Comparison of ENCODE assay signal across 12 mouse cellular contexts in the genomic region with DNA sequence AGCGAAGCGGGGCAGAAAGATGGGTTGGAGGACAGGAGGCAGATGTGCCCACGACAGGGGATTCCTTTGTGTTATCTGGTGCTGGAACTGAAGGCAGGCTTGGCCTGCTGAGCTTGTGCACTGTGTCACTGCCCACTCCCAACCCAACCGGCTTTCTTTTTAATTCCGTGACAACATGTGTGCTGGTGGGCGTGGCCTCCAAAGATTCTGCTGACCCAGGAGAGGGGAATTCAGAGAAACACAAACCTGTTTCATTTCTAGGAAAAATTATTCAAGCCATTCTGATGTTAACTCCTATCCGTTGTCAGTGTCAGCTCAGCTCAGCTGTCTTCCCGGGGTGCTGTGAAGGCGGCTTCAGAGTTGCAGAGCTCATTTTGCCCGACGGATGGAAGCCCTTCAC.
"Had no signal": no experiment of that assay in that cellular context is flagged by ENCODE, and none has a peak within 500 bp of the region (broad histone marks: within the 10 kb centered on the region; RNA-seq: fewer than 3 reads in every experiment).

No protein-coding gene starts in this region.

- ATAC-seq: inflammation-experienced regulatory T-cells, adult 6 months; intestine, postnatal 0 days had no signal

- H3K9ac ChIP-seq: liver, embryonic 14.5 days; midbrain, embryonic 13.5 days had no signal

- H3K27ac ChIP-seq: left cerebral cortex, adult 2 months; limb, embryonic 10.5 days; liver, embryonic 14.5 days; midbrain, embryonic 13.5 days had no signal

- DNase-seq: kidney, adult 9 months; kidney, postnatal 10 days; kidney, postnatal 4 days; lung, adult 2 months; right cerebral cortex, postnatal 14 days; thymus, postnatal 36 days had no signal

- H3K4me2 ChIP-seq: midbrain, embryonic 13.5 days had no signal

- H3K9me3 ChIP-seq: limb, embryonic 10.5 days; midbrain, embryonic 13.5 days had no signal

- H3K4me3 ChIP-seq: left cerebral cortex, adult 2 months; limb, embryonic 10.5 days; midbrain, embryonic 13.5 days had no signal

- H3K4me1 ChIP-seq: limb, embryonic 10.5 days had no signal

- H3K27me3 ChIP-seq: midbrain, embryonic 13.5 days had no signal
